Mouse (Mus musculus) thymus, adult 2 months (tissue): ENCODE data around the gene Cdk14.

Source experiments
- CTCF ChIP-seq: fragments of 200-500 bp; IDR thresholded peaks from 2 replicates; pipeline ENCODE4 v1.5.1; 2012; ENCODE audit warnings: mild to moderate bottlenecking, control low read depth, low read length, moderate library complexity, borderline replicate concordance; ENCODE audit not compliant: control insufficient read depth, poor library complexity, insufficient read depth; ENCODE audit errors: extremely low read depth
- POLR2A ChIP-seq: fragments of 200-500 bp; IDR thresholded peaks from 2 replicates; pipeline ENCODE4 v1.6.1; 2012; ENCODE audit warnings: mild to moderate bottlenecking, low read length, control low read depth, moderate library complexity; ENCODE audit not compliant: control insufficient read depth, poor library complexity, insufficient read depth; ENCODE audit errors: extremely low read depth

DNA sequence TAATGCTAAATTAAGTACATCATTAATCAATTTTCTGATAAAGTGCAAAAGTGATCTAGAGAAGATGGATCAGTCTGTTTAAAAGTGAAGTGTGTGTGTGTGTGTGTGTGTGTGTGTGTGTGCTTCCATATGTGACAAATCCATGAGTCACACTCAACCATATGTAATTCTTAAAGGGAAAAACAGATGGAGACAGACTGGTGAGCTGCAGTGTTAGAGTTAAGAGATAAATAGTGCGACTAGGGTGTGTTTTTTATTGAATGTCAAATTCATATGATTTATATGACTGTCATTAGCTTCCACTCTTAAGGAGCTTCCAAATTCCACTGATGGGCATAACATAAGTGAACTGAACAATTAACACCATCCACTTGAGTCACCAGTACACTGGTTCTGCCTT lies 260.6 kb downstream of the Cdk14 start:
- no peak for TF ChIP-seq CTCF
- no peak for TF ChIP-seq POLR2A
